Mouse (Mus musculus) cerebellum, postnatal 36 days (tissue): Measurements from ENCODE around the gene Klf3.

Experiments used
- DNase-seq, 2 experiments: peaks; one replicate each; pipeline ENCODE4 v3.0.0; 2021 to 2022; ENCODE audit warnings: mixed read lengths in 2 of 2

The Klf3 gene

DNA sequence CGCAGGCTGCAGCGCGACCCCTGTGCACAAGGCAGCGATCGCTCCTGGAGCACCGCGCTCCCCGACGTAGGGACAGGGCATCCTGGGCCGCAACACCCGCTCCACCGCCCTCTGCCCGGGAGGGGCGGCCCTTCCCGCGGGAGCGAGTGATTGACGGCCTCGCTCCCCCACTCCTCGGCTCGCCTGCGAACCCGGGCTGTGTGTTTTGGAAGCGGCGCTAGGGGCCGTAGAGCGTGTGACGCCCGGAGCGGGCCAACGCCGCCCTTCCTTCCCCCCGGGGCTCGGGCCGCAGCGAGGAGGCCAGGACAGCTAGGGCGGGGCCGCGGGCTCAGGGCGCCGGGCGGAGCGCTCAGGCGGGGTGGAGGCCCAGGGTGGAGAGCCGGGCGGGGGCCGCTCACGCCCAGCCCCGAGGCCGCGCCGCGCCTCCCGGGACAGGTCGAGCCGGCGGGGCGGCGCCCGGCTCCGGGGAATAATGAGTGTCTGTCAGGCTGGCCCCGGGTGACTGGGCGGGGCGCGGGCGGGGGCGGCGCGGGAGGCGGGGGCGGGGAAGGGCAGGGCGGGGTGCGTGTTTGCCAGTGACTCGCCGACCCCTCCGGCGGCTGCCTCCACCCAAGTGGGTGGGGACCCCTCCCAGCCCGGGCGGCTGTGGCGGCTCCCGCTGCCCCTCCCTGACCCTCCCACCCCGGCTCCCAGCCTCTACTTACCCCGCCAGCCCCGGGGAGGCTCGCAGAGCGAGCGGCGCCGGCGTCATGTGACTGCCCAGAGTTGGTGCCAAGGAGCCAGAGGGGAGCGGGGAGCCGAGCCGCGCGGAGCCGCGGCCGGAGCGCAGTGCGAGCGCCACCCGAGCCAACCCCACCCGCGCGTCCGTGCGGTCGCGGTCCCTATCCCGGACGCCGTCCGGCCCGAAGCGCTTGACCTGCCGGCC lies at the start of gene Klf3:
TSS of gene Klf3 (plus strand) at position 594 of the 925 bp plus-strand sequence.
- DNase-seq, result peak; percentile 75 to 84

DNA sequence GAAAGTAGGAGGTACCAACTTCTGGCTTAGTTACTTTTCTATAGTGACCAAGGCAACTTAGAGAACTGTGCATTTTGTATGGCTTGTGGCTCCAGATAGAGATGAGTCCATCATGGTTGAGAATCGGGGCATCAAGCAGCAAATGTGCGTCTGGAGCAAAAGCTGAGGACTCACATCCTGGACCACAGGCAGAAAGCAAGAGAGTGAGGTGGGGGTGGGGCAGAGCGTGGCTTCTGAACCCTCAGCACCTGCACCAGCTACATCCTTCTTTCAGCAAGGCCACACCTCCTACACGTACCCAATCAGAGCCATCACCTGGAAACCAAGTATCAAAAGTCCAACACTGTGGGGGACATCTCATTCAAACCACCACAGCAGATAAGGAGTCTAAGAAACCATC lies 40.9 kb upstream of the Klf3 start:
- no peak for DNase-seq

DNA sequence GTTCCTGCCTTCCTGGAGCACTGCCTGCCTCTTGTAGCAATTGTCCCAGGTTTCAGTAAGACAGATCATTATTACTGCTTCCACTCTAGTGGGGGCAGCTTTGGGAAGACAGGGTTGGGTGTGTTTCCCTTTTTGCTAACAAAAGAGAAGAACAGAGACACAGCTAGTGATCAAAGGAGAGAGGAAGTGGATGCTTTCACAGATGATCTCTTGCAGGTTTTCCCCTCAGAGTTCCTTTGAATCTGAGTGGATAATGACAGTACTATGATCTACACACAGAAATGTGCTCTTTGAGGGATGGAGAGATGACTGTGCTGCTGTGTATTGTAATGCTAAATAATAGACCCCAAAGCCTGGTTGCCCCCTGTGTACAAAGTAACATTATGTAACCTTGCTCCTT lies 38.7 kb upstream of the Klf3 start:
- no peak for DNase-seq

DNA sequence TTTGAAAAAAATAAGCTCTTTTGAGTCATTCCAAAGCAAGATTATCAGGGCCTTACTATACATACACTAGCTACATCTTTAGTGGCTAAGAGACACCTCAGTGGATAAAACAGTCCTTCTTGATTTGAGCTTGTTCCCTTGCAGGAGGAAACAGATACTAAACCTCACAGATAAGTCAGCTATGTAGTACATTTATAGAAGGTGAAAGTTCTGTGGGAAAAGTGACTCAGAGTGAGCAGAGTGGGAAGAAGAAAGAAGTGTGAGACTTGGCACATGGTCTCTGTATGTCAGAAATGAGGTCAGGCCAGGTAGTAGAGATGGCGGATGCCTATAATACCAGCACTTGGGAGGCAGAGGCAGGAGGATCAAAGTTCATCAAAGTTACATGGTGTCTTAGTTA lies 37.4 kb upstream of the Klf3 start:
- DNase-seq, result no peak

DNA sequence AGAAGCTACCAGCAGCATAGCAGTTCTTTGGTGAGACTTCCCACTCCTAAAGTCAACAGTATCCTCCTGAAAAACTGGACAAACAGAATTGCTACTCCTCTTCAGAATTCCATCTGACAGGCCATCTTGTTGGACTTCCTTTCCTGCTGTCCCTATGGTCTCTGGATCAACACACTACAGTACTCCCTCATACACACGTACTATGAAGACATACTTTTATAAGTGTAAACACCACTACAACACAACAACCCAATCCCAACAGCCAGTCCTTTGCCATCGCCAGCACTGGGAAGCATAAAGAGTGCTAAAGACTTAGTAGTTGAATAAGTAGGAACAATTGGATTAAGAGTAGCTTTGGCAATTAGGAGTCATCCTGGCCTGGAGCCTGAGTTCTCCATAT lies 36.6 kb upstream of the Klf3 start:
- DNase-seq, result no peak

DNA sequence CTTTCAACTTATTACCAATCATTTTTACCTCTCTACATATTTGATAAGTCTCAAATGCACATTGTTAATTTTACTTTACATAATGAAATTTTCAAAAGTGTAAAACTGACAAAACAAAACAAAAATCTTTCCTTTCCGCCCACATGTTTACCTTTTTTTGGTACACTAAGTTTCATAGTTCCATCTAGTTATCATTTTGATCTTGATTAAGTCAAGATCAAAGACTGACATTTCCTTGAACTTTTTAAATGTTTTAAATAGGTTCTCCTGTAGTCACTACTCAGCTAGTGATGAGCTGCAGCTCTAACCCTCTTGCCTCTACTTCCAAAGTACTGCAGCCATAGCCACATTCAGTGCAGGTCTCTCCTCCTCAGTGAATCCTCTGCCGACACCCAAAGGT lies 31.6 kb upstream of the Klf3 start:
- no peak for DNase-seq

DNA sequence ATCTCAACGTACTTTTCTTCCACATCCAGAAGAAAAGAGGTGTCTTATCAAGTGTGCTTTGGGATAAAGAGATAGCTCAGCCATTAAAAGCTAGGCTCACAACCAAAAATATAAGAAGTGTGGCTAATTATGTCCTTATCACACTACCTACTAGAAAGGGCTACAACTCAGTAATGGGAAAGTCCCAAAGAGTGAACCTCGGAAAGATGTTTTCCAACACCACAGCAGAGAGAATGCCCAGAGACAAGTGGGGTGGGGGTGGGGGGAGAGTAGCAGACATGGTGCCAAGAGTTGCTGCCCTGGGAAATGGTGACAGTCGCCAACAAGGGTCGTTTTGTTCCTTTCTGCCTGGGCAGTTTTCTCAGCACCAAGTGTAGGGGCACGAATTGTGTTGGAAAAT lies 25.0 kb upstream of the Klf3 start:
- DNase-seq, result no peak

DNA sequence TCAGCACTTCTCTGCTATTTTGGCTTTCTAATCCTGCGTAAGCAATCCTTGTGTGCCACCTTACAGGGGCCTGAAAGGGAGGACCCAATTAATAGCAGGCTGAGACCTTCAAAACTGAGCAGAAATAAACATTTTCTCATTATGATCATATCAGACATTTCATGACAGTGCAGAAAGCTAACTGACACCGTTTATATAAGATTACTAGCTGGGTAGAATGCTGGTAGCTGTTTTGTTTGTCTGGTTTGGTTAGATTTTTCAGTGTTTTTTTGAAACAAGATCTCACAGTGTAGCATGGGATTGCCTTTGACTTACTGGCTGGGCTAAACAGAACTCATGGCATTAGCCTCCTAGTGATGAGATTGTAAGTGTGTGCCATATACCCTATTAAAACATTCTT lies 23.9 kb upstream of the Klf3 start:
- no peak for DNase-seq

DNA sequence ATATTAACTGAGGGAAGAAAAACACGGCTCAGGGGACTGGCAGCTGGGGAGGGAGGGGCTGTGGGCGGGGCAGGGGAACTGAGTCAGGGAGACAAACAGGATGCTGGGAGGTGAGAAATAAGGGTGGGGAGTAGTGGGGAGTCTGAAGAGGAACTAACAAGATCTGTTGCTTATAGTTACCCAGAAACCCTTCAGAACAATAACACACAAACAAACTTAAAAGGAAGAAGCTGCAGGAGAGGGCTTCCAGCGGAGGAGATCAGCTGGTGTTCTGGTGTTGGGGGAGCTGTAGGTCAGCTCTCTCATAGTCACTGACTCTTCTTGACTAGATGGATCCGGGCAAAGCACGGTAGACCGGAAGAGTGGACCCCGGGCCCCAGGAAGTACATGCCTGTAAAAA lies 22.4 kb upstream of the Klf3 start:
- no peak for DNase-seq

DNA sequence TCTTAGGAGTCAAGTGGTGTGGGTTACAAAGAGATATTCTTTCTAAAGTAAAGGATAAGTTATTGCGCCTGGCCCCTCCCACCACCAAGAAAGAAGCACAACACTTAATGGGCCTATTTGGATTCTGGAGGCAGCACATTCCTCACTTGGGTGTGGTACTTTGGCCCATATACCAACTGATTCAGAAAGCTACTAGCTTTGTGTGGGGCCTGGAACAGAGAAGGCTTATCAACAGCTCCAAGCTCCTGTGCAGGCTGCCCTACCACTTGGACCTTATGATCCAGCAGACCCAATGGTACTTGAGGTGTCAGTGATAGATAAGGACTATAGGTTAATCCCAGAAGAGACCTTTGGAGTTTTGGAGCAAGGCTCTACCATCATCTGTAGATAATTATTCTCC lies 15.0 kb upstream of the Klf3 start:
- DNase-seq, result no peak

DNA sequence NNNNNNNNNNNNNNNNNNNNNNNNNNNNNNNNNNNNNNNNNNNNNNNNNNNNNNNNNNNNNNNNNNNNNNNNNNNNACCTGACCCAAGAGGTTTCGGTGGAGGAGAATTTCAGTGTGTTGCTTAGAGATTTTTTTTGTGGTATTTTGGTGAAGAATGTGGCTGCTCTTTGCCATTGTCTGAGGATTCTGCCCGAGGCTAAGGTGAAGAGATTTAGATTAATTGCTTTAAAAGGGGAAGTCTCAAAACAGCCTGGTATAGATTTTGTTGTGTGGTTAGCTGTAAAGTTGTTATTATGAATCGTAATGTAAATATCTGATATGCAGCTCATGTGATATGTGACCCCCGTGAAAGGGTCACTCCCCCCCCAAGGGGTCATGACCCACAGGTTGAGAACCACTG lies 5.0 kb upstream of the Klf3 start:
- DNase-seq, result no peak

DNA sequence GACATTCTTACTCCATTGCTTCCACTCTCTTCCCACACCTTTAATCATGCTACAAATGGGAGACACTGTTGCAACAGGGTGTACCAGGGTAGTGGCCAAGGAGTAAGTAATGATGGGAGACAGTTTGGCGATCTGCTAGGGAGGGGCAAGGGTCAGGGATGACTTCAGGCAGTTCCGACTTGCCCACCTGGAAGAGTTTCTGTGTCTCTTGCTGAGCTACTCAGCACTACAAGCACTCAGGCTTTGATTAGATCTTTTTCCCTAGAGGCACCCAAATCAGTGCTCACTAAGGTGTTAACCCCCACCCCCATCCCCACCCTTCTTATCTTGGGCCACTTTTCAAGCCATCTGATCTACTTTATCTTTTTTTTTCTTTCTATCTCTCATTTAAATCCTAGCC lies 1.6 kb upstream of the Klf3 start:
- no peak for DNase-seq

DNA sequence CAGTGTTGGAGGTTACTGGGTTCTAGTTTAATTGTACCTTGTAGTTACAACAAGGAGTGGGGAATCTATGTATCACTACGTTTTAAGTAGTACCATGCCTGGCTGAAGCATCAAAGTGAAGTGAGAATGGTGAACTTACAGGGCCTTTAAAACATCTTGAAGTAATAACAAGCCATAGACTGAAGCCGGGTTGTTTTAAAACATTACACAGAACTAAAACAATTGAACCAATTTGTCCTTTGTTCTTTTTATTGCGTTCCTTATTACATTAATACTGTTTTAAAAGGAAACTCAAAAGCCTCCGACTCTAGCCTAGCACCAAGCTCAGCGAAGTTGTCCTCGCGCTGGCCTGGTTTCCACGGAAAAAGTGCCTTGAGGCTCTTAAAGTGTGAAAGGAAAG lies 1.0 kb upstream of the Klf3 start:
- no peak for DNase-seq

DNA sequence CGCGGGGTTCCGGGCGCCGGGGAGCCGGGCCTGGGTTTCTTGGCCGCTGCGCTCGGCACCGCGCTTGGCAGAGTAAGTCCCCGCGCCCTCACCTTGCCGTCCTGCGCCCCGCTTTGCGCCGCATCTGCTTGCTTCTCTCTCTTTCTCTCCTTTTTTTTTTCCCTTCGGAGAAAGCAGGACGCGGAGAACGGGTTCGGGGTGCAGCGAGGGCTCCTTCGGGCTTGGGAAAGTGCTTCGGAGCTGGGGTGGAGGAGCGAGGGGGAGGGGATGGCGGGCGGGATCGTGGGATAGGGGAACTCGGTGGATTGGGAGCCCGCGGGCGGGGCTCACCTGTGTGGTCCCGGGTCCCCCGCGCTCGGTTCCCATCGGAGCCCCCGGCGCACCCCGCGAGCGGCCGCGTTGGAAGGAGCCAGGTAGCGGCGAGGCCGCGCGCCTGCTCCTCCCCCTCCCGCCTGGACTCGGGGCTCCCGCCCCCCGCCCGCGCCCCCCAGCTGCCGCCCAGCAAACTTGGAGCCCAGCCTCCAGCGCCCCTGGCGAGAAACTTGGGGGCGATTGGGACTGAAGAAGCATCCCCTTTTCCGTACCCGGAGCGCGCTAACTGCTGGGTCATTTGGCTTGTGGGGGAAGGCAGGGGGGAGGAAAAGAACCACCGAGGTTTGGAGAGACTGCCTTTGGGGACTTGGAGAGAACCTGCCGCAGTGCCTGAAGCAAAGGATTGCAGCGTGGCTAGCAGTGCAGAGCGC lies 703 bp downstream of the Klf3 start:
- DNase-seq, result peak; percentile 32 to 52

DNA sequence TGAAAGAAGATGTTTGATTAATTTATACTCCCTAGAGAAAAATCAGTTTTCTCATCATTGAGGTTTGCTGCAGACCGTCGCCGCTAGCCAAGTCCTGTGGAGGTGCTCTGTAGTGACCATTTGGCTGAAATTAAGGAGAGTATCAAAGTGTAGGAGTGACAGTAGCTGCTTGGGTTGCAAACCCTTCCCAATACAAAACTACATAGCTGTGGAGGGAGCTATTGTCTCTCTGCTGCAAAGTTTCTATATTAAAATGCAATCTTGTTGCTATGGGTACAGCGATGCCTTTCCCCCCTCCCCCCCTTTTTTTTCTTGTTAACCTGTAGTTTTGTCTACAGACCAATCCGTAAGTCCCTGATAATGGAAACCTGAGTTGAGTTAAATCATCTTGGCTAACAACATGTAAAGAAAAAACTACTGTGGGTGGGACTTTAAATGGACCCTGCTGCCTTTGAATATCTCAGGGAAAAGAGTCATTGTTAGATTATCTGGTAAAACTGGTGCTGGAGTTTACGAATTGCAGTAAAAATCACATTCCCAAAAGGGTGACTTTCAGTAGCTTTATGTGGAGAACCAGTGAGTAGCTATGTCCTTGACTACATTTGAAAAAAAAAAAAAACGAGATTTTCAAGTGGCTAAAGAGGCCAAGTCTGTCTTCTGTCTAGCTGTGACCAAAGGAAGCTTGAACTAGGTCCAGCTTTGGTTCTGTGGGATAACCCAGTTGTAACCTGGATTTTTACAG lies 2.1 kb downstream of the Klf3 start:
- no peak for DNase-seq

DNA sequence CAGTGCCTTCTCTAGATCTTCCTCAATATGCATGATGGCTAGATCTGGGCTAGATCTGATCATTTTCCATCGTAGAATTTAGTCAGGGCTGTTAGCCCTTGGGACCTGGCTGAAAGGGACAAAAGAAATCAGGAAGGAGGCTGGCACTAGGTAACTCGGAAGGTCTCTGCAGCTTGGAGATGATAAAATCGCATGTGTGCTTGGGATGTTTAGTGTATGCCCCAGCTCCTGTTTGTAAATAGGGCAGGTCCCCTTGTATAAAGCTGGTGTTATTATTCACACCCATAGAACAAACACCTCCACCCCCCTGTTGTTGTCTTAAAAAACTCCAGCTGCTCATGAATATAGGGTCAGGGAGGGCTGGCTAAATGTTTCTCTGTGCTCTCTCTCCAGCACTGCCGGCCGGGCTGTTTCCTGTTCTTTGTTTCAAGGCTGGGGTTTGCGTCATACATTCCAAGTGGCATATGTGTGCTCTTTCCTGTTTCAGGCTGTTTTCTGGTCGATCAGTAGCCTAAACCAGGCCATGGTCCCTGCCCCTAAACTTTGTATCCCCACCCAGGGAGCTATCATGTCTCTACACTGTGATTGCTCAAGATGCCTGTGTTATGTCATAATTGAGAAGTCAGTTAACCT lies 2.8 kb downstream of the Klf3 start:
- no peak for DNase-seq

DNA sequence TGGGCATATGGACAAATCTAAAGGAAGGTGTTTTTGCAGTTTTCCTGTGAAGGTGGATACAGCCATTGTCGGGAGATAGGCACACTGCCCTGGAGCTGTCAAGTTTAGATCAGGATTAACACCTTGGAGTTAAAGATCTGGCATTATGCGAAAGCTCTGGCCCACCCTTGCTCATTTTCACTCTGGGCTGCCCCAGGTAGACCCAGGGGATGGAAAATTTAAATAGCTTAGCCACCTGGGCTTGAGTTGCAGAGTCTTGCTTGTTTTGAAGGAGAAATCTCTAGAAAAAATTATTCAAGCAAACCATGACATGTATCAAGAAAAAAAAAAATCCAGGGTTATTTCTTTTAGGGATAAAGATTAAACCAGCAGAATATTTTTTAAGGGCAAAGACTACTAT lies 3.4 kb downstream of the Klf3 start:
- no peak for DNase-seq

DNA sequence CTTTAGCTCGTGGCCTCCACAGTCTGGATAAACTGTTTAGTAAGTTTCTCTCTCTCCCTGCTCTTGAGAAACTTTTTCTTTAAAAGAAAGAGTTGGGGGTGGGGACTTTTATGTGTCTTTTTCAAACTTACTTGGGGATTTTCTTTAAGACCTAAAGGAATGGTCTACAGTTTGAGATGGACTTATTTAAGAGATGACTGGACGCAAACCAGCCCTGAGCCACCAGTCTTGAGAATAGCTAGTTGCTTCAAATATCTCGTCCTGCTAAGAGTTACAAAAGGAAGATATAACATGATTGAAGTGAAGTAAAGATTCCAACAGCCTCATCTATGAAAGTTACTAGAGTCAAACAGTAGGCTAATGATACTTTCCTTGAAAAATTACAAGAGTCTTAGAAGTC lies 4.0 kb downstream of the Klf3 start:
- DNase-seq, result no peak

DNA sequence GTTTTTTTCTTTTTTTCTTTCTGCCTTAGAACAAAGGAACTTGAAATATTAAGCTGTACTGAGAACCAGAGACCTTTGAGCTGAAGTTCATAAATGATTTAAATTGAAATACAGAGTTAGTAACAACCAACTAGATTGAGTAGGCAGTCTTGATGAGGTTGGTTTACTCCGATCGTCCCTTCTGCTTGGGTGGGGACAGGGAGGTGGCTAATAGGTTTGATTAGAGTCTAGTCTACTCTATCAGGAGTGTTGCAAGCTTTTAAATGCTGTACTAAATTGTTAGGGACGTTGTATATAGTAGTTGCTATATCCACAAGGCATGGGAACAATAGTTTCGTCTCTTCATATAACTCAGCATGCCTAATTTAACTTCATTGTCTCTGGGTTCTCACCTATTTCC lies 4.4 kb downstream of the Klf3 start:
- no peak for DNase-seq

DNA sequence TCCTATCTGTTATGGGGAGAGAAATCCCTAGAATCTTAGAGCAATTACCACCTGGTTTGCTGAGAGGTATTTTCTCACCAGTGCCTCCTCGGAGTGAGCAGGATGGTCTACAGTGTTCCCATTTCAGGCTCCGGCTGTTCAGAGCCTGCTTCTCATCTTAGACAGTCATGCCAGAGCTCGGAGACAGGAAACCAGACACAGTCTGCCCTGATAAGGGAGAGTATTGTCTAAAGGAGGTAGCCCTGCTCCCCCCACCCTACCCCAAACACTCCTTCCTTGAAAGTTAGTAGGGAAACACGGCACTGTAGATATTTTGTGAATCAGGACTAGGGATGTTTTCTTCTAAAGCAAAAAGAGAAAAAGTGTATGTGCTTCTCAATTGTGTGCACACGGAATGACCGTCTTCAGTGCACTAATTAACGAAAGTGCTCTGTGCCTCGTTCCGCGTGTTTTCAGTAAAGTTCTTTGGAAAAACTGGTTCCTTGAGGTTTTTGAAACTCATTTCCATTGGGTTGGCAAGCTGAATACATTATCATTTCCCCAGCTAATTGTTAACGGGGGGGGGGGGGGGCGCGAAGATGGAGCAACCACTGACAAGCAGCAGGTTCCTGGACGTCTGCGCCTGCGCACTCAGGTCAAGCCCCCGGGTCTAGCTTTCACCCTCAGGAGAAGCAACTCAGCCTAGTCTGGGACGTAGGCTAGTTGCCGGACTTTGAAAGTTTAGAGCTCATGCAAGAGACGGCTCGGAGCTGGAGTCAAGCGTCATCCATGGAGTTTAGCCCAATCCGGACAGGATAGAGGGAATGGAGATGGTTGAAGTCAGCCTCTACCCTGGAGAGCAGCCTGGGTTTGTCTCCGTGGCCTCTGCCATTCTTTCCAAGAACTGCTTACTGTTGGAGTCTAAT lies 5.2 kb downstream of the Klf3 start:
- no peak for DNase-seq

DNA sequence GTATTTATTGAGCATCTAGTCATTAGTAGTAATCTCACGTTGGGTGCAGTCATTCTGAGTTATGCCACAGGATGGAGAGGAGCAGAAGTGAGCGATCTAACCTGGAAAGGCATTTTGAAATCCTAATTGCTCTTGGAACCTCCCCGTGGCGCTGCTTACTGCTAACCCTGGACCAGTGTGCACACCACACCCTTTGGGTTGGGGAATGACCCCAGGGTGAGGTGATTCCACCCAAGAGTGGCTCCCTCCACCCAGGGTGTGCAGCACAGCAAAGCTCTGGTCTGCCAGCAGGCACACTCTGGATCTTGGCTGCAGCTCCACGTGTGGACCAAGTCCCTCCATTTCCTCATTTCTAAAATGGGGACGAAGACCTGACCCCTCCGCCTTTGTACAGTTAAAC lies 6.1 kb downstream of the Klf3 start:
- DNase-seq, result no peak

DNA sequence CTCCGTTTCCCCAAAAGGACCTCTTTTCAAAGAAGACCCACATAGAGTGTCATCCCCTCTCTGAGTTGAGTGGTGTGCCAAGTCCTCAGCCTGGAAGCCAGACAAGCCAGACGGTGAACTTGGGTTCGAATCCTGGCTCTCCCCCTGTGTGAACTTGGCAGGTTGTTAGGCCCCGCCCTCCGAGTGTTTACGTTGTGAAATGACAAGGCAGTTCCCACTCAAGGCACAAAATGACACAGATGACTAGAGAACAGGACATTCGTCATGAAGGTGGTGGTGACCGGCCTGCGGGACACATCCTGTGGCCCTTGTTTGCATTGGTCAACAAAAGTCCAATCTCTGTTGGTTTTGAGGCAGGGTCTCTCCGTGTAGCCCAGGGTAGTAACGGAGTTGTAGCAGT lies 6.7 kb downstream of the Klf3 start:
- no peak for DNase-seq
